Mouse (Mus musculus) liver, embryonic 16.5 days (tissue): ENCODE results near the gene Rab44. TPM values are rescaled to one million over a fixed set of nuclear protein-coding genes. Genes with fewer than 3 reads are reported as not detected.
"Not testable (repeated sequence)": the region's sequence is repeated elsewhere in the genome, so short reads cannot be mapped to it uniquely, and the experiment has no call there.

Experiments used
- ATAC-seq: fragments of 200-750 bp; cut with Nextera tagmentation; 2 replicates; pipeline ENCODE4 v1.8.0; 2017; ENCODE audit warnings: low read depth, mild to moderate bottlenecking, moderate number of reproducible peaks, moderate library complexity
- H3K27ac ChIP-seq: fragments of 300-500 bp; sonication (generic); 2 replicates; pipeline ENCODE4 v1.5.1; 2014; ENCODE audit warnings: mild to moderate bottlenecking, low read length
- H3K27me3 ChIP-seq: fragments of 300-500 bp; sonication (generic); 2 replicates; pipeline ENCODE4 v1.6.1; 2014; ENCODE audit warnings: low read depth, low read length, mixed read lengths; ENCODE audit not compliant: control insufficient read depth, insufficient read depth
- H3K36me3 ChIP-seq: fragments of 300-500 bp; sonication (generic); 2 replicates; pipeline ENCODE4 v1.6.1; 2014; ENCODE audit warnings: mild to moderate bottlenecking; ENCODE audit not compliant: control insufficient read depth, insufficient read depth
- H3K4me1 ChIP-seq: fragments of 300-500 bp; sonication (generic); 2 replicates; pipeline ENCODE4 v1.6.1; 2014; ENCODE audit warnings: low read depth, low read length, mixed read lengths; ENCODE audit not compliant: control insufficient read depth
- H3K4me2 ChIP-seq: fragments of 300-500 bp; sonication (generic); 2 replicates; pipeline ENCODE4 v1.6.1; 2014; ENCODE audit warnings: low read depth, low read length, mixed read lengths
- H3K4me3 ChIP-seq: fragments of 300-500 bp; sonication (generic); 2 replicates; pipeline ENCODE4 v1.5.1; 2014; ENCODE audit warnings: low read depth, mild to moderate bottlenecking, low read length
- H3K9ac ChIP-seq: fragments of 300-500 bp; sonication (generic); 2 replicates; pipeline ENCODE4 v1.6.1; 2014; ENCODE audit warnings: low read depth, low read length
- H3K9me3 ChIP-seq: fragments of 300-500 bp; sonication (generic); replicated peaks from 2 replicates; pipeline ENCODE4 v1.6.1; 2016; ENCODE audit warnings: low read length; ENCODE audit not compliant: control insufficient read depth
- WGBS: fragments of 180-500 bp; shearing (Covaris S2); extraction: QIAGEN DNeasy Blood & Tissue Kit; methylation state at CpG from one replicate; pipeline ENCODE4 v1.1.7; 2014; ENCODE audit not compliant: insufficient replicate concordance; 5-methylcytosine and 5-hydroxymethylcytosine counted together
- polyA plus RNA-seq: library from polyadenylated mRNA; unstranded; fragments of >200 nt; fragmentation: Nextera tagmentation; extraction: Ambion mirVana; gene quantifications from 2 replicates; pipeline ENCODE4 v1.2.1, GENCODE M21; 2015

Gene Rab44
- polyA plus RNA-seq: 9.9 and 10.9 TPM in 2 replicates

DNA sequence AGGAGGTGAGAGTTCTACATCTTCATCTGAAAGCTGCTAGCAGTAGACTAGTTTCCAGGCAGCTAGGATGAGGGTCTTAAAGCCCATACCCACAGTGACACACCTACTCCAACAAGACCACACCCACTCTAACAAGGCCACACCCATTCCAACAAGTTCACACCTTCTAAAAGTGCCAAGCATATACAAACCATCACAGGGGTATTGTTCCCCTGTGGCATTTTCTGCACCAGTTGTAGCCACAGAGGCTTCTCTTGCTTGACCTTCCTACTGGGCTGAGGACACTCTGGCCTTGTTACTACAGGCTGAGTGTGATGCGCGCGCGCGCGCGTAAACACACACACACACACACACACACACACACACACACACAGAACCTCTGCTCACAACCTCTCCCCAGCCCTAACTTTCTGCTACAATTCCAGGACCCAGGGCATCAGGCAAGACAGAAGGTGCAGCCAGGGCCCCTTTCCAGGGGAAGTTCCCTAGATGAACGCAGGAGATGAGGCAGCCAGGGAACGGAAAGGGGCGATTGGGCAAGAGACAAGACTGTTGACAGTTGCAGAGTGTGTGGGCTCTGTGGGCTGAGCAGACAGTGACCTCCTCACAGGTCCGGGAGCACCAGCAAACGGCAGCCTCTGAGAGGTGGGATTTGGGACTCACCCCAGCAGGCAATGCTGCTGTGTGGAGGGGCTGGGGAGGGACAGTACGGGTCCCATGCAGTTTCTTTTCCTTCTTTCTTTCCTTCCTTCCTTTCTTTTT lies at the start of gene Rab44:
Rab44 (plus strand) TSS at position 555 of the 762 bp plus-strand sequence.
- 47% methylated on average over 13 of the region's 13 CpGs for WGBS
- H3K27me3 ChIP-seq: no peaks in the 10 kb centered on the region
- ATAC-seq: peak; percentile 16; the same call in 1 of the 2 replicates
- no peaks in the 10 kb centered on the region for H3K4me1 ChIP-seq
- no peaks in the 10 kb centered on the region for H3K36me3 ChIP-seq
- no peaks in the 10 kb centered on the region for H3K9me3 ChIP-seq
- no peak within 1 kb of the TSS for H3K9ac ChIP-seq
- H3K4me2 ChIP-seq: no peak within 1 kb of the TSS
- peak within 1 kb of the TSS; percentile 34 for H3K4me3 ChIP-seq
- peak within 1 kb of the TSS; percentile 24; the same call in 1 of the 2 replicates for H3K27ac ChIP-seq

DNA sequence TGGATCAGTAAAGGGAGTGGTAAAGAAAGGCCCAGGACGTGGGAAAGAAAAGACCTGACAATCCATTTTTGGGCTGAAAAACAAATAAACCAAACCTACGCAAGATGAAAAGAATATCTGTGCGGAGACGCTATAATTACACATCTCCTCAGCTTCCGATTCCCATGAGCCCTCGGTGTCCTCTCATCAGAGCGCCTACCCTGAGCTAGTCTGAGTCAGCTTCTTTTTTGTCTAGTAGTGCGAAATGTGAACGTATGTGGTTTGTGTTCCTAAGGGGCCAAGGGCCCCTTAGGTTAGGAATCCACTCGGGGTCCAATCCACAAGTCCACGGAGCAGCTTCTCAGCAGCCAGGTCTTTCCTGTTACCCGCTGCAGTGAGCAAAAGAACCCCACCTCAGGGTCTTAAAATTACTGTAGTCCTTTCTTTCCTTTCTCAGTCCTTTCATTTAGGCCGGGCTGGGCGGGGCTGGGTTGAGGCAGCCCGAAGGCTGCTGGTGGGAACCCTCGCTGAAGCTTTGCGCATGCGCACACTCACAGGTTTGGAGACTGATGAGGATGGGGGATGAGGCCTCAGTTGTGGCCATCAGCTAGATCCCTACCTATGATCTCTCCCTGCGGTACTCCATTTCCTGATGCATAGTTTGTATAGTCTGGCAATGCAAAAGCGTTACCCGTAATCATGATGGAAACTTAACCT lies 48.6 kb upstream of the Rab44 start:
- Histone ChIP-seq H3K36me3 (no peaks in the 10 kb centered on the region), H3K4me1 (no peaks in the 10 kb centered on the region; the same call in 1 of the 2 replicates)
- no peak for ATAC-seq

DNA sequence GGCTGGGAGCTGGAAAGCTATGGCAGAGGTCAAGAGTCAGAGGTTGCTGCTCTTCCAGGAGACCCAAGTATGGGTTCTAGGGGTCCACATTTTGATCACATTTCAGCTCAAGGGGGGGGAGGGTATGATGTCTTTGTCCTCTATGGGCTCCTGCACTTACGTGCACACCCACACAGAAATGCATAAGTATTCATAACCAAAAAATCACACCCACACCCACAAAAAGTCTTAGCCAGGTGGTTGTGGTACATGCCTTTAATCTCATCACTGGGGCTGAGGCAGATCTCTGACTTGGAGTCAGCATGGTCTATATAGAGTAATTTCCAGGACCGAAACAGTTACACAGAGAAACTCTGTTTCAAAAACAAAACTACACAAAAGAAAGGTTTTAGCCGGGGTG lies 48.0 kb upstream of the Rab44 start:
- no peak for ATAC-seq
- Histone ChIP-seq H3K4me1 (no peaks in the 10 kb centered on the region; the same call in 1 of the 2 replicates), H3K27me3 (no peaks in the 10 kb centered on the region), H3K27ac (no peak overlapping the region), H3K9me3 (no peaks in the 10 kb centered on the region), H3K9ac (no peak overlapping the region), H3K4me2 (no peak overlapping the region), H3K36me3 (no peaks in the 10 kb centered on the region), H3K4me3 (no peak overlapping the region)
- WGBS: 73% methylated on average over 3 of the region's 3 CpGs

More for the DNA sequence above, 48.6 kb upstream of the Rab44 start:
- Histone ChIP-seq H3K4me3 (no peak overlapping the region), H3K27ac (no peak overlapping the region), H3K4me2 (no peak overlapping the region), H3K9ac (no peak overlapping the region), H3K9me3 (no peaks in the 10 kb centered on the region), H3K27me3 (no peaks in the 10 kb centered on the region)
- 79% methylated on average over 21 of the region's 21 CpGs for WGBS

DNA sequence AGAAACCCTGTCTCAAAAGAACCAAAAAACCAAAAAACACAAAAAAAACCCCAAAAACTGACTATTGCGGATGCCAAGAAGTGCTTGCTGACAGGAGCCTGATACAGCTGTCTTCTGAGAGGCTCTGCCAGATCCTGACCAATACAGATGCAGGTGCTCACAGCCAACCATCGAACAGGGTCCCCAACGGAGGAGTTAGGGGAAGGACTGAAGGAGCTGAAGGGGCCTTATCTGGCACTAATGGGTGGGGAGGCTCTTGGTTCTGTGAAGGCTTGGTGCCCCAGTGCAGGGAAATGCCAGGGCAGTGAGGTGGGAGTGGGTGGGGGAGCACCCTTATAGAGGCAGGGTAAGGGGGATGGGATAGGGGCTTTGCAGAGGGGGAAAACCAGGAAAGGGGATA lies 46.5 kb upstream of the Rab44 start:
- H3K9me3 ChIP-seq, H3K27ac ChIP-seq, ATAC-seq: not testable (repeated sequence)

DNA sequence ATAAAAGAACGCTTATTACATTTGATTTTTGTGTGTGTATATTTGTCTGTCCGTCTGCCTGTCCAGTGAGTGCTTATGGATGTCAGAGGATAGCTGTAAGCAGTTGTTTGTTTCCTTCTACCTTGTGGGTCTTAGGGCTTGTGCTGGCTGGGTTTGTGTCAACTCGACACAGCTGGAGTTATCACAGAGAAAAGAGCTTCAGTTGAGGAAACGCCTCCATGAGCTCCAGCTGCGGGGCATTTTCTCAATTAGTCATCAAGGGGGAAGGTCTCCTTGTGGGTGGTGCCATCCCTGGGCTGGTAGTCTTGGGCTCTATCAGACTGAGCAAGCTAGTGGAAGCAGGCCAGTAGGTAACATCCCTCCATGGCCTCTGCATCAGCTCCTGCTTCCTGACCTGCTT lies 46.1 kb upstream of the Rab44 start:
- no peak overlapping the region for H3K9ac ChIP-seq
- no peak overlapping the region for H3K27ac ChIP-seq
- no peak overlapping the region for H3K4me2 ChIP-seq
- 43% methylated on average over 5 of the region's 5 CpGs for WGBS
- no peaks in the 10 kb centered on the region for H3K27me3 ChIP-seq
- no peaks in the 10 kb centered on the region for H3K36me3 ChIP-seq
- ATAC-seq: no peak
- H3K4me3 ChIP-seq: no peak overlapping the region
- no peaks in the 10 kb centered on the region for H3K9me3 ChIP-seq
- no peaks in the 10 kb centered on the region for H3K4me1 ChIP-seq

More for the DNA sequence above, 46.5 kb upstream of the Rab44 start:
- not testable (repeated sequence) for H3K4me2 ChIP-seq, H3K4me1 ChIP-seq, H3K9ac ChIP-seq, H3K36me3 ChIP-seq, H3K27me3 ChIP-seq, H3K4me3 ChIP-seq
- WGBS: 37% methylated on average over 3 of the region's 3 CpGs

DNA sequence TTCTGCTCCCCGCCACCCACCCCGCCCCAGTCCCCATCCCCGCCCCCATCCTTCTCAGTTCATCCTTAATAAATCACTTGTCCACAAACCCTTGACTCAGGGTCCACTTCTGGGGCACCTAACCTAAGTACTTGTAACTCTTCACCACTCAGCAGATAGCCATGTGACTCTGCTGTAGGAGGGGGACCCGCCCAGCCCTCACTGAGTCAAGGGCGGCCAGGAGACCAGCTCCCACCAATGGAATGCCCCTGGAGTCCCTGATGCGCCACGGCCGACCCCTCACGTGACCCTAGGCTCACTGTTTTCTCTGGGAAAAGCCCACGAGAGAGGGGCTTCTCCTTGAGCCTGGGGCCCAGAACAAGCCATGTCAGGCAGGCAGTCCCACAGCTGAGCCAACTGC lies 44.9 kb upstream of the Rab44 start:
- Histone ChIP-seq H3K4me1 (no peaks in the 10 kb centered on the region; the same call in 1 of the 2 replicates), H3K27ac (no peak overlapping the region), H3K4me2 (no peak overlapping the region), H3K9ac (no peak overlapping the region), H3K4me3 (no peak overlapping the region), H3K9me3 (no peaks in the 10 kb centered on the region), H3K36me3 (no peaks in the 10 kb centered on the region), H3K27me3 (no peaks in the 10 kb centered on the region)
- WGBS: 54% methylated on average over 10 of the region's 10 CpGs
- ATAC-seq: no peak

DNA sequence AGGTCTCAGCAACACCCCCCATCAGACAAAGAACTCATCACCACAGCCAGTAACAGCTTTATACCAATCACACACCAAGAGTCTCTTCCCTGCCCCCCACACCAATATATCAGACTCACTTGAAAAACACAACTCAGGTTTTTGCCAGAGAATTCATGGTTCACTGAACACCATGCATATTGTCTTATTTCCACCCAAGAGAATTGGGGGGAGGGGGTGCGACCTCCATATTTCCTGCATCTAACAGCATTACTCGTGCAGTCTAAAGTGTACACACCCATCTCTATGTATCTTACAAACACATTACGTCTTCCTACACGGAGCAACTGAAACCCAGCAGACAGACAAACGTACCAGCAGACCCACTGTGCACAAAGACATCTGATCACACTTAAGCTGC lies 42.1 kb upstream of the Rab44 start:
- no peak overlapping the region for H3K4me3 ChIP-seq
- 57% methylated on average over 5 of the region's 5 CpGs for WGBS
- no peaks in the 10 kb centered on the region; the same call in 1 of the 2 replicates for H3K4me1 ChIP-seq
- no peaks in the 10 kb centered on the region for H3K36me3 ChIP-seq
- no peak overlapping the region for H3K27ac ChIP-seq
- no peak for ATAC-seq
- H3K9ac ChIP-seq: no peak overlapping the region
- no peaks in the 10 kb centered on the region for H3K9me3 ChIP-seq
- no peaks in the 10 kb centered on the region for H3K27me3 ChIP-seq
- H3K4me2 ChIP-seq: no peak overlapping the region

DNA sequence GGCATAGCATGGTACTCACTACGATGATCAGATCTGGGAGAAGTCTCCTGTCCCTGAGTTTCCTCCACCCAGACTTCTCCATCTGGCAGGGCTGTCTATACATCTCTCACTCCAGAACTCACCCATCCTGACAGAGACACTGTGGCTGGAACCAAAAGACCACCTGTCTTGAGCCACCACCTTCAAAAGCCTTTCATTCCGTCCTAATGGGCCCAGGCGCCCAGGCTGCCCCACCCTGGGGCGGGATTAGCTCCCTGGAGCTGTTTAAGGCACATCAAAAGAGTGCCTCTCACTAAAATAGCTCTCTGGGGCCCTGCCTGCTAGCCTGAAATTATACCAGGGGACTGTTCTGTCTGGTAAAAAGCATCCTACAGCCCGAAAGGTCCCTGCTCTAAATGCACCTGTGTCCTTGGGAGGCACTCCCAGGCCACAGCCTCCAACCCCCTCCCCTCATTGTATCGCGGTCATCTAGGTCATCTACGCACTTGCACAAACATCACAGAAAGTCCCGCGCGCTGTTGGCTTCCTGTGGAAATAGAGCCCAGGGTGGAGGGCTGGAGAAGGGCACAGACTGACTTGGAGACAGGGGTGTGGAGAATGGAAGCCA lies 41.1 kb upstream of the Rab44 start:
- Histone ChIP-seq H3K27me3 (no peaks in the 10 kb centered on the region), H3K4me1 (no peaks in the 10 kb centered on the region; the same call in 1 of the 2 replicates), H3K27ac (no peak overlapping the region), H3K36me3 (no peaks in the 10 kb centered on the region), H3K4me2 (no peak overlapping the region), H3K9me3 (no peaks in the 10 kb centered on the region), H3K4me3 (no peak overlapping the region), H3K9ac (no peak overlapping the region)
- ATAC-seq: no peak
- 27% methylated on average over 11 of the region's 11 CpGs for WGBS
